Mouse (Mus musculus) embryonic facial prominence, embryonic 13.5 days (tissue): Measurements from ENCODE around the gene Dixdc1. TPM values are rescaled to one million over a fixed set of nuclear protein-coding genes. Genes with fewer than 3 reads are reported as not detected.
"Not testable (repeated sequence)": the region's sequence is repeated elsewhere in the genome, so short reads cannot be mapped to it uniquely, and the experiment has no call there.

Experiments
- ATAC-seq: fragments of 200-750 bp; cut with Nextera tagmentation; 2 replicates; pipeline ENCODE4 v1.8.0; 2017; ENCODE audit warnings: low read depth; ENCODE audit not compliant: insufficient number of reproducible peaks, insufficient read depth, low FRiP score, low TSS enrichment
- H3K27ac ChIP-seq: fragments of 300-500 bp; sonication (generic); 2 replicates; pipeline ENCODE4 v1.5.1; 2015; ENCODE audit warnings: moderate library complexity, mild to moderate bottlenecking, inconsistent platforms
- H3K27me3 ChIP-seq: fragments of 300-500 bp; sonication (generic); 2 replicates; pipeline ENCODE4 v1.6.1; 2015; ENCODE audit warnings: mild to moderate bottlenecking, inconsistent platforms
- H3K36me3 ChIP-seq: fragments of 300-500 bp; sonication (generic); 2 replicates; pipeline ENCODE4 v1.6.1; 2015; ENCODE audit warnings: mild to moderate bottlenecking, inconsistent platforms
- H3K4me1 ChIP-seq: fragments of 300-500 bp; sonication (generic); 2 replicates; pipeline ENCODE4 v1.6.1; 2015; ENCODE audit warnings: inconsistent platforms
- H3K4me2 ChIP-seq: fragments of 300-500 bp; sonication (generic); 2 replicates; pipeline ENCODE4 v1.6.1; 2015; ENCODE audit warnings: moderate library complexity, mild to moderate bottlenecking, inconsistent platforms
- H3K4me3 ChIP-seq: fragments of 300-500 bp; sonication (generic); 2 replicates; pipeline ENCODE4 v1.5.1; 2015; ENCODE audit warnings: mild to moderate bottlenecking, inconsistent platforms
- H3K9ac ChIP-seq: fragments of 300-500 bp; sonication (generic); 2 replicates; pipeline ENCODE4 v1.6.1; 2015; ENCODE audit warnings: mild to moderate bottlenecking, inconsistent platforms
- H3K9me3 ChIP-seq: fragments of 300-500 bp; sonication (generic); 2 replicates; pipeline ENCODE4 v1.6.1; 2016; ENCODE audit warnings: inconsistent platforms
- WGBS: fragments of 180-500 bp; shearing (Covaris S2); methylation state at CpG from one replicate; pipeline ENCODE4 v1.1.7; 2015; ENCODE audit warnings: mixed read lengths; 5-methylcytosine and 5-hydroxymethylcytosine counted together
- polyA plus RNA-seq: library from polyadenylated mRNA; unstranded; fragments of >200 nt; fragmentation: Nextera tagmentation; extraction: Ambion mirVana; gene quantifications from 2 replicates; pipeline ENCODE4 v1.2.1, GENCODE M21; 2015

The Dixdc1 gene
- polyA plus RNA-seq, 1 experiment from 2014 or later = 23.3 TPM

GRCm38 (mm10) chr9:50660431-50660830 is 78.9 kb downstream of the Dixdc1 start:
- Histone ChIP-seq H3K4me2 (peak overlapping the region; percentile 75), H3K4me1 (peaks cover 16% of the 10 kb centered on the region), H3K36me3 (peaks cover 35% of the 10 kb centered on the region), H3K27me3 (no peaks in the 10 kb centered on the region), H3K9ac (peak overlapping the region; percentile 91), H3K9me3 (no peaks in the 10 kb centered on the region), H3K27ac (no peak overlapping the region), H3K4me3 (peak overlapping the region; percentile 80)
- 15% methylated on average over 12 of the region's 12 CpGs for WGBS
- no peak for ATAC-seq

- peak; percentile 88 for ATAC-seq
- Histone ChIP-seq H3K27me3 (no peaks in the 10 kb centered on the region), H3K4me2 (peak within 1 kb of the TSS; percentile 75), H3K4me3 (peak within 1 kb of the TSS; percentile 80), H3K36me3 (peaks cover 35% of the 10 kb centered on the region), H3K9ac (peak within 1 kb of the TSS; percentile 91), H3K4me1 (peaks cover 16% of the 10 kb centered on the region), H3K27ac (peak within 1 kb of the TSS; percentile 84), H3K9me3 (no peaks in the 10 kb centered on the region)
- under 1% methylated on average over 63 of the region's 63 CpGs for WGBS
These were observed 79.7 kb downstream of the Dixdc1 start, which contains the start of gene Dlat for GRCm38 (mm10) chr9:50659392-50660217. Dlat (minus strand) TSS chr9:50659780.

- peak; percentile 76; the same call in 1 of the 2 replicates for ATAC-seq
- H3K4me1 ChIP-seq = peaks cover 16% of the 10 kb centered on the region
- peak overlapping the region; percentile 91 for H3K9ac ChIP-seq
- peak overlapping the region; percentile 84 for H3K27ac ChIP-seq
- no peaks in the 10 kb centered on the region for H3K9me3 ChIP-seq
- H3K27me3 ChIP-seq = no peaks in the 10 kb centered on the region
- WGBS = under 1% methylated on average over 28 of the region's 28 CpGs
- H3K4me2 ChIP-seq = peak overlapping the region; percentile 75
- peak overlapping the region; percentile 80 for H3K4me3 ChIP-seq
- H3K36me3 ChIP-seq = peaks cover 40% of the 10 kb centered on the region
These were observed 80.4 kb downstream of the Dixdc1 start for GRCm38 (mm10) chr9:50658941-50659388.

GRCm38 (mm10) chr9:50658391-50658790 is 80.9 kb downstream of the Dixdc1 start:
- H3K4me2 ChIP-seq = peak overlapping the region; percentile 75
- ATAC-seq = no peak
- H3K9ac ChIP-seq = peak overlapping the region; percentile 91
- H3K36me3 ChIP-seq = peaks cover 40% of the 10 kb centered on the region
- 19% methylated on average over 5 of the region's 5 CpGs for WGBS
- no peak overlapping the region for H3K27ac ChIP-seq
- peaks cover 16% of the 10 kb centered on the region for H3K4me1 ChIP-seq
- H3K9me3 ChIP-seq = no peaks in the 10 kb centered on the region
- peak overlapping the region; percentile 80 for H3K4me3 ChIP-seq
- H3K27me3 ChIP-seq = no peaks in the 10 kb centered on the region

GRCm38 (mm10) chr9:50650503-50650902 is 88.8 kb downstream of the Dixdc1 start:
- Histone ChIP-seq H3K4me1 (no peaks in the 10 kb centered on the region), H3K4me3 (no peak overlapping the region), H3K36me3 (peaks cover 94% of the 10 kb centered on the region), H3K9me3 (no peaks in the 10 kb centered on the region), H3K4me2 (no peak overlapping the region), H3K27me3 (no peaks in the 10 kb centered on the region), H3K9ac (no peak overlapping the region), H3K27ac (no peak overlapping the region)
- no peak for ATAC-seq
- WGBS = 95% methylated on average over 10 of the region's 10 CpGs

- no peak overlapping the region for H3K4me2 ChIP-seq
- H3K9ac ChIP-seq = no peak overlapping the region
- no peak for ATAC-seq
- no peaks in the 10 kb centered on the region for H3K9me3 ChIP-seq
- peaks cover 93% of the 10 kb centered on the region for H3K36me3 ChIP-seq
- H3K4me1 ChIP-seq = no peaks in the 10 kb centered on the region
- 64% methylated on average over 10 of the region's 10 CpGs for WGBS
- H3K27me3 ChIP-seq = no peaks in the 10 kb centered on the region
- no peak overlapping the region for H3K4me3 ChIP-seq
- H3K27ac ChIP-seq = no peak overlapping the region
These were observed 92.4 kb downstream of the Dixdc1 start for GRCm38 (mm10) chr9:50646826-50647370.

- Histone ChIP-seq H3K9ac (no peak overlapping the region), H3K36me3 (peaks cover 60% of the 10 kb centered on the region), H3K4me1 (no peaks in the 10 kb centered on the region), H3K9me3 (no peaks in the 10 kb centered on the region), H3K4me2 (no peak overlapping the region), H3K27ac (no peak overlapping the region), H3K27me3 (no peaks in the 10 kb centered on the region), H3K4me3 (no peak overlapping the region)
- WGBS = 92% methylated on average over 11 of the region's 11 CpGs
- ATAC-seq = no peak
These were observed 105.0 kb downstream of the Dixdc1 start for GRCm38 (mm10) chr9:50634270-50634669.

- no peak overlapping the region for H3K4me3 ChIP-seq
- ATAC-seq = no peak
- H3K4me1 ChIP-seq = no peaks in the 10 kb centered on the region
- no peak overlapping the region for H3K9ac ChIP-seq
- H3K9me3 ChIP-seq = no peaks in the 10 kb centered on the region
- H3K27ac ChIP-seq = no peak overlapping the region
- no peaks in the 10 kb centered on the region for H3K27me3 ChIP-seq
- WGBS = 53% methylated on average over 2 of the region's 2 CpGs
- H3K4me2 ChIP-seq = no peak overlapping the region
- peaks cover 50% of the 10 kb centered on the region for H3K36me3 ChIP-seq
These were observed 106.3 kb downstream of the Dixdc1 start for GRCm38 (mm10) chr9:50633059-50633458.

- Histone ChIP-seq H3K9ac (no peak overlapping the region), H3K9me3 (no peaks in the 10 kb centered on the region), H3K4me1 (no peaks in the 10 kb centered on the region), H3K4me2 (no peak overlapping the region), H3K36me3 (peaks cover 42% of the 10 kb centered on the region), H3K27me3 (no peaks in the 10 kb centered on the region), H3K4me3 (no peak overlapping the region), H3K27ac (no peak overlapping the region)
- ATAC-seq = no peak
- 87% methylated on average over 6 of the region's 6 CpGs for WGBS
These were observed 107.2 kb downstream of the Dixdc1 start for GRCm38 (mm10) chr9:50632016-50632688.

GRCm38 (mm10) chr9:50630903-50631302 is 108.4 kb downstream of the Dixdc1 start:
- not testable (repeated sequence) for H3K27me3 ChIP-seq, ATAC-seq, H3K9ac ChIP-seq, H3K27ac ChIP-seq, H3K4me2 ChIP-seq, H3K9me3 ChIP-seq, H3K4me3 ChIP-seq, H3K4me1 ChIP-seq
- WGBS = 94% methylated on average over 6 of the region's 8 CpGs
- peaks cover 33% of the 10 kb centered on the region for H3K36me3 ChIP-seq

- 60% methylated on average over 9 of the region's 9 CpGs for WGBS
- H3K4me3 ChIP-seq = peak overlapping the region; percentile 100
- ATAC-seq = no peak
These were observed 121.5 kb downstream of the Dixdc1 start for GRCm38 (mm10) chr9:50617794-50618330.

More at GRCm38 (mm10) chr9:50617794-50618330, 121.5 kb downstream of the Dixdc1 start:
- Histone ChIP-seq H3K9me3 (no peaks in the 10 kb centered on the region), H3K36me3 (peaks cover 22% of the 10 kb centered on the region), H3K4me1 (peaks cover 15% of the 10 kb centered on the region), H3K27ac (no peak overlapping the region), H3K9ac (no peak overlapping the region), H3K27me3 (no peaks in the 10 kb centered on the region), H3K4me2 (peak overlapping the region; percentile 77)
